Mouse (Mus musculus) retina, postnatal 1 day (tissue): ENCODE data around the gene Atp8a2.

Experiments used
- DNase-seq: peaks from one replicate; pipeline ENCODE4 v3.0.0-alpha.2; 2012

The Atp8a2 gene

GRCm38 (mm10) chr14:60148893-60149292, 48.1 kb downstream of the Atp8a2 start:
- no peak for DNase-seq

- DNase-seq: no peak
Measured at GRCm38 (mm10) chr14:60143234-60143633, 53.7 kb downstream of the Atp8a2 start.

- DNase-seq: no peak
Measured at GRCm38 (mm10) chr14:60138339-60138738, 58.6 kb downstream of the Atp8a2 start.

- DNase-seq: no peak
Measured at GRCm38 (mm10) chr14:60137812-60138211, 59.2 kb downstream of the Atp8a2 start.

GRCm38 (mm10) chr14:60135801-60136200, 61.2 kb downstream of the Atp8a2 start:
- no peak for DNase-seq

- DNase-seq: no peak
Measured at GRCm38 (mm10) chr14:60134720-60135119, 62.3 kb downstream of the Atp8a2 start.

- no peak for DNase-seq
Measured at GRCm38 (mm10) chr14:60131196-60131876, 65.6 kb downstream of the Atp8a2 start.

- DNase-seq: no peak
Measured at GRCm38 (mm10) chr14:60129564-60129963, 67.4 kb downstream of the Atp8a2 start.

- no peak for DNase-seq
Measured at GRCm38 (mm10) chr14:60125202-60125601, 71.8 kb downstream of the Atp8a2 start.

GRCm38 (mm10) chr14:60121572-60121971, 75.4 kb downstream of the Atp8a2 start:
- DNase-seq: peak; percentile 53

GRCm38 (mm10) chr14:60117792-60118585, 79.0 kb downstream of the Atp8a2 start:
- DNase-seq: no peak

- DNase-seq: peak; percentile 75
Measured at GRCm38 (mm10) chr14:60086808-60087725, 109.9 kb downstream of the Atp8a2 start.

- DNase-seq: no peak
Measured at GRCm38 (mm10) chr14:60086254-60086807, 110.6 kb downstream of the Atp8a2 start.

- DNase-seq: no peak
Measured at GRCm38 (mm10) chr14:60082771-60083170, 114.2 kb downstream of the Atp8a2 start.

- no peak for DNase-seq
Measured at GRCm38 (mm10) chr14:60072496-60072895, 124.5 kb downstream of the Atp8a2 start.

GRCm38 (mm10) chr14:60065186-60065585, 131.8 kb downstream of the Atp8a2 start:
- DNase-seq: no peak

GRCm38 (mm10) chr14:60061023-60061422, 136.0 kb downstream of the Atp8a2 start:
- no peak for DNase-seq

GRCm38 (mm10) chr14:60058867-60059266, 138.1 kb downstream of the Atp8a2 start:
- DNase-seq: peak; percentile 20

- no peak for DNase-seq
Measured at GRCm38 (mm10) chr14:60055231-60055630, 141.7 kb downstream of the Atp8a2 start.

GRCm38 (mm10) chr14:60030666-60031065, 166.3 kb downstream of the Atp8a2 start:
- DNase-seq: no peak

GRCm38 (mm10) chr14:60027139-60027538, 169.8 kb downstream of the Atp8a2 start:
- DNase-seq: no peak

GRCm38 (mm10) chr14:60026647-60027046, 170.3 kb downstream of the Atp8a2 start:
- DNase-seq: no peak

- peak; percentile 90 for DNase-seq
Measured at GRCm38 (mm10) chr14:60015891-60016290, 181.1 kb downstream of the Atp8a2 start.
